Mouse (Mus musculus) neutrophil, adult 83 days (primary cell): Measurements from ENCODE around the gene Asrgl1. TPM values are rescaled to one million over a fixed set of nuclear protein-coding genes. Genes with fewer than 3 reads are reported as not detected.

Experiments
- total RNA-seq, 2 experiments: library from RNA; stranded (reverse); gene quantifications; one replicate each; pipeline ENCODE4 v1.2.4; 2023

Asrgl1 gene
- 1 to 10 TPM; 7.4 to 9.5 TPM for total RNA-seq

GRCm38 (mm10) chr19:9135512-9136331 lies at the start of gene Asrgl1:
Gene Asrgl1 (minus strand): TSS chr19:9135636.

GRCm38 (mm10) chr19:9087821-9088220 lies 47.6 kb downstream of the Asrgl1 start, which contains the start of gene Scgb1a1:
Gene Scgb1a1 (minus strand): TSS chr19:9087958.

Other genes starting within 250 kb of the Asrgl1 start
- 10 to 100 TPM; 19.4 to 31.7 TPM for gene 1810009A15Rik, start 246.8 kb downstream of the Asrgl1 start, total RNA-seq
- 10 to 100 TPM in 1 of 2 experiments, not detected in 1; 10.3 TPM for gene Gm49416, start 246.7 kb downstream of the Asrgl1 start, total RNA-seq
- gene Ints5, start 242.6 kb downstream of the Asrgl1 start, total RNA-seq, result 10 to 100 TPM; 15.0 to 15.1 TPM
- 10 to 100 TPM; 88.6 to 94.6 TPM for gene Ganab, start 237.6 kb downstream of the Asrgl1 start, total RNA-seq
- 10 to 100 TPM; 39.8 to 40.9 TPM for gene B3gat3, start 215.3 kb downstream of the Asrgl1 start, total RNA-seq
- 1 to 10 TPM; 2.4 to 3.1 TPM for gene Rom1, start 206.3 kb downstream of the Asrgl1 start, total RNA-seq
- 10 to 100 TPM; 46.2 to 51.1 TPM for gene Eml3, start 206.1 kb downstream of the Asrgl1 start, total RNA-seq
- 100 to 1,000 TPM; 106 to 109 TPM for gene Mta2, start 193.8 kb downstream of the Asrgl1 start, total RNA-seq
- 1 to 10 TPM; 7.5 to 8.5 TPM for gene Tut1, start 181.8 kb downstream of the Asrgl1 start, total RNA-seq
- gene Eef1g, start 168.6 kb downstream of the Asrgl1 start, total RNA-seq, result 100 to 1,000 TPM; 131 to 159 TPM
- 100 to 1,000 TPM; 396 to 493 TPM for gene Ahnak, start 146.4 kb downstream of the Asrgl1 start, total RNA-seq
- not detected for gene Scgb1a1, start 47.7 kb downstream of the Asrgl1 start, total RNA-seq